Comparison of ENCODE assay signal across 9 mouse cellular contexts in the genomic region with DNA sequence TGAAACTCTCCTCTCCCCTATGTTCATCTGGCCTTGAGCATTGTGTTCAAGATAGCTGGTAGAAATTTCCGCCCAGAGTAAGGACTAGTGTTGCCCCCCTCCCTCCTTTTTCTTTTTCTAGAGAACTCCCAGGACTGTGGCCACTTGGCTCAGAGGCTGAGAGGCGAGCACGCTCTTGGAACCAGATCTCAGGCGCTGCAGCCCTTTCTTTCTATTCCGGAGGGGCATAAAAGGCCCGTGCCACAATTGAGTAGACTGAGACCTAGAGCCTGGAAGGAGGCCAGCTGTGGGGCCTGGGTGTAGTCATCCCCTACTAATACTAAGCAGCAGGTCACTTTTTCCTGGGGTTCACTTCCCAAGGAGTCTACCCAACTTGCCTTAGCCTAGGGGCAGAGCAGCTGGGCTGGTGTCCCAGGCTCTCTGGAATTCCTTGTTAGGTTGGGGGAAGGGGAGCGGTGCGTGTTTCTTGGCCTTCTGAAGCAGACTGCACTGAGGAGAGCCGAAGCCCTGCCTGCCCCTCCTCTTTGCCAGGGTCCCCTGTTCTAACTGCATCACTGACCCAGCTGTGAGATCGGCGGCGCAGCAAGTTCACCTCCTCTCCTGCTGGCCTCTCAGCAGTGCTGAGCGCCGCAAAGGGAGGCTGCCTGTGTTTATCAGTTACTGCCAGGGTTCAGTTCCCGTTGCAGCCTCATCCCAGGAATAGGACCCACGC. TPM values are rescaled to one million over a fixed set of nuclear protein-coding genes. Genes with fewer than 3 reads are reported as not detected.
DNase-seq lines count a peak whose midpoint lies in the region; ATAC-seq and TF ChIP-seq lines count a peak whose summit lies in the region.
"Had no signal": no experiment of that assay in that cellular context is flagged by ENCODE, and none has a peak within 500 bp of the region (broad histone marks: within the 10 kb centered on the region; RNA-seq: fewer than 3 reads in every experiment).

No protein-coding gene starts in this region.

- no peaks in the 10 kb centered on the region for H3K36me3 ChIP-seq in intestine, postnatal 0 days (ENCODE audit: control insufficient read depth, insufficient read depth)
- H3K36me3 ChIP-seq in limb, embryonic 10.5 days, result peaks cover 27% of the 10 kb centered on the region
- H3K36me3 ChIP-seq in myocyte (ENCODE audit: control insufficient read depth, insufficient read depth), result no peaks in the 10 kb centered on the region

- peak; percentile 31 to 50 for DNase-seq in left cerebral cortex, adult 18-20 months (ENCODE audit: low spot score in 2 of 2)
- DNase-seq in left cerebral cortex, adult 11 months (ENCODE audit: low spot score), result no peak
- peak; percentile 77 for DNase-seq in cerebellum, adult 9-11 months
- peak; percentile 79 for DNase-seq in gastrocnemius, adult 2 months
- DNase-seq in limb, embryonic 10.5 days (ENCODE audit: low spot score), result peak; percentile 60
- DNase-seq in T-cell, adult 2 months (ENCODE audit: low spot score), result no peak

- TF ChIP-seq CTCF in gastrocnemius, adult 2 months (IDR thresholded peaks at IDR 0.05), result no peak
- no peak for TF ChIP-seq CTCF in intestine, postnatal 0 days (IDR thresholded peaks at IDR 0.05; ENCODE audit: low read depth)

- no peak for TF ChIP-seq POLR2A in myocyte (IDR thresholded peaks at IDR 0.05; ENCODE audit: insufficient read length, low read depth)

- H3K9ac ChIP-seq in intestine, postnatal 0 days (ENCODE audit: low read depth, low read length), result peak overlapping the region; percentile 99

- peaks cover 58% of the 10 kb centered on the region for H3K79me2 ChIP-seq in myocyte (ENCODE audit: control insufficient read depth, insufficient read depth)

- 3% methylated on average over 16 of the region's 16 CpGs for WGBS in intestine, postnatal 0 days
- 1% methylated on average over 16 of the region's 16 CpGs for WGBS in limb, embryonic 10.5 days

- H3ac ChIP-seq in myocyte (ENCODE audit: control insufficient read depth, insufficient read length), result peak overlapping the region; percentile 91

- H3K9me3 ChIP-seq in intestine, postnatal 0 days (ENCODE audit: control insufficient read depth), result no peaks in the 10 kb centered on the region
- no peaks in the 10 kb centered on the region for H3K9me3 ChIP-seq in limb, embryonic 10.5 days (replicated peaks)

- ATAC-seq in intestine, postnatal 0 days, result no peak
- ATAC-seq: Patski had no signal

- H3K27me3 ChIP-seq in intestine, postnatal 0 days (replicated peaks; ENCODE audit: control insufficient read depth, insufficient read depth, low read length), result no peaks in the 10 kb centered on the region
- no peaks in the 10 kb centered on the region for H3K27me3 ChIP-seq in limb, embryonic 10.5 days (ENCODE audit: low read depth, poor library complexity, severe bottlenecking)
- no peaks in the 10 kb centered on the region for H3K27me3 ChIP-seq in myocyte (ENCODE audit: control insufficient read depth, insufficient read depth, insufficient read length)
- H3K27me3 ChIP-seq: Patski had no signal

- H3K4me1 ChIP-seq in intestine, postnatal 0 days (replicated peaks; ENCODE audit: control insufficient read depth, insufficient read depth, low read length), result peaks cover 40% of the 10 kb centered on the region
- peaks cover 62% of the 10 kb centered on the region for H3K4me1 ChIP-seq in limb, embryonic 10.5 days

- intact Hi-C loops in gastrocnemius, adult 2 months (cut with DNase I), result no loop called here

- H3K4me3 ChIP-seq in gastrocnemius, adult 2 months, result peak overlapping the region; percentile 84
- peak overlapping the region; percentile 100 for H3K4me3 ChIP-seq in intestine, postnatal 0 days (ENCODE audit: low read depth, low read length)
- H3K4me3 ChIP-seq in limb, embryonic 10.5 days, result peak overlapping the region; percentile 98
- peak overlapping the region; percentile 84 for H3K4me3 ChIP-seq in myocyte

- peak overlapping the region; percentile 73 for H3K4me2 ChIP-seq in intestine, postnatal 0 days (replicated peaks; ENCODE audit: low read depth)
- H3K4me2 ChIP-seq in myocyte (ENCODE audit: low read depth), result peak overlapping the region; percentile 84

- H3K27ac ChIP-seq in gastrocnemius, adult 2 months, result peak overlapping the region; percentile 100
- peak overlapping the region; percentile 100 for H3K27ac ChIP-seq in intestine, postnatal 0 days (ENCODE audit: low read depth, low read length)
- peak overlapping the region; percentile 96 for H3K27ac ChIP-seq in limb, embryonic 10.5 days

TF ChIP-seq in myocyte, 11 proteins besides CTCF, POLR2A, EP300 and RAD21:
- no peak for TF ChIP-seq E2F4 (IDR thresholded peaks at IDR 0.05; ENCODE audit: insufficient read depth)
- no peak for TF ChIP-seq MAX (IDR thresholded peaks at IDR 0.05; ENCODE audit: low read depth)
- peak in 1 of 3 experiments; percentile 3 for TF ChIP-seq MYOD1 (IDR thresholded peaks at IDR 0.05; ENCODE audit: control insufficient read depth in 1 of 3, insufficient read length in 2 of 3, low read depth in 2 of 3)
- peak in 1 of 3 experiments; percentile 28 for TF ChIP-seq MYOG (IDR thresholded peaks at IDR 0.05; ENCODE audit: control insufficient read depth in 1 of 3, insufficient read depth in 1 of 3, insufficient read length in 2 of 3, low read depth in 2 of 3)

RNA-seq across cellular contexts. Expression of a gene that starts 1.9 kb away (rescaled TPM):
- 10 to 100 TPM; 81.2 to 83.8 TPM for total RNA-seq in left cerebral cortex, adult 18-20 months (2021)
- 10 to 100 TPM; 94.0 to 99.2 TPM for total RNA-seq in gastrocnemius, adult 2 months (2021)
- polyA plus RNA-seq in intestine, postnatal 0 days (2015; fragmentation: Nextera tagmentation; extraction: Ambion mirVana), result 43.1 and 46.7 TPM in 2 replicates
- 45.9 and 59.0 TPM in 2 replicates for polyA plus RNA-seq in limb, embryonic 10.5 days (2016; fragmentation: Nextera tagmentation; extraction: Ambion mirVana)
- 65.0 TPM for polyA plus RNA-seq in myocyte (2012; fragmentation: generic; extraction: Trizol)

RNA-seq across cellular contexts. Expression of a gene that starts 20.1 kb away (rescaled TPM):
- under 1 TPM; 0.23 to 0.49 TPM for total RNA-seq in left cerebral cortex, adult 18-20 months (2021)
- total RNA-seq in gastrocnemius, adult 2 months (2021), result 1 to 10 TPM; 3.2 to 5.7 TPM
- 0.20 and 0.52 TPM in 2 replicates for polyA plus RNA-seq in intestine, postnatal 0 days (2015; fragmentation: Nextera tagmentation; extraction: Ambion mirVana)
- polyA plus RNA-seq in limb, embryonic 10.5 days (2016; fragmentation: Nextera tagmentation; extraction: Ambion mirVana), result 0.05 and 0.06 TPM in 2 replicates
- polyA plus RNA-seq in myocyte (2012; fragmentation: generic; extraction: Trizol), result 33.3 TPM

RNA-seq across cellular contexts. Expression of a gene that starts 50.3 kb away (rescaled TPM):
- total RNA-seq in left cerebral cortex, adult 18-20 months (2021), result 10 to 100 TPM; 26.6 to 30.1 TPM
- 10 to 100 TPM; 15.0 to 28.8 TPM for total RNA-seq in gastrocnemius, adult 2 months (2021)
- polyA plus RNA-seq in intestine, postnatal 0 days (2015; fragmentation: Nextera tagmentation; extraction: Ambion mirVana), result 42.4 and 43.7 TPM in 2 replicates
- 109 and 114 TPM in 2 replicates for polyA plus RNA-seq in limb, embryonic 10.5 days (2016; fragmentation: Nextera tagmentation; extraction: Ambion mirVana)
- polyA plus RNA-seq in myocyte (2012; fragmentation: generic; extraction: Trizol), result 53.7 TPM

Comparison
In these comparisons a context has a peak if more than half of its experiments do, and no peak if none do; other contexts are left out.
1. DNase-seq: peak in left cerebral cortex, adult 18-20 months (2 of 2), cerebellum, adult 9-11 months (single experiment), gastrocnemius, adult 2 months (single experiment) and limb, embryonic 10.5 days (single experiment); none in left cerebral cortex, adult 11 months (single experiment) and T-cell, adult 2 months (single experiment).
2. RNA of a gene that starts 20.1 kb away (polyA plus RNA-seq): 33.3 TPM in myocyte (single experiment); 0.20 to 0.52 TPM in intestine, postnatal 0 days and 0.05 to 0.06 TPM in limb, embryonic 10.5 days; every median in the first group is over 10 times any median in the second.
3. Peak in every context shown above with its lines, with median percentiles within 50 percentile points of each other: H3K27ac ChIP-seq and H3K4me3 ChIP-seq.